Mouse (Mus musculus) ES-E14 (cell line): ENCODE data around the gene Nrip2. TPM values are rescaled to one million over a fixed set of nuclear protein-coding genes. Genes with fewer than 3 reads are reported as not detected.

Experiments used
- DNase-seq: peaks from one replicate; pipeline ENCODE4 v3.0.0-alpha.2; 2013; ENCODE audit warnings: low read depth, low spot score
- H3K27ac ChIP-seq: 2 replicates; pipeline ENCODE4 v1.5.1; 2012; ENCODE audit warnings: low read depth, mild to moderate bottlenecking, low read length, moderate library complexity, mixed read lengths; ENCODE audit not compliant: poor library complexity, insufficient read depth, severe bottlenecking
- H3K36me3 ChIP-seq: 2 replicates; pipeline ENCODE4 v1.6.1; 2012; ENCODE audit warnings: mild to moderate bottlenecking, low read length, moderate library complexity, mixed read lengths; ENCODE audit not compliant: control insufficient read depth, poor library complexity, insufficient read depth, severe bottlenecking
- H3K4me1 ChIP-seq, 2 experiments: fragments of 150-350 bp in 1 of 2; sonication (generic) in 1 of 2; 2 replicates each; pipeline ENCODE4 v1.6.1; 2012; ENCODE audit warnings: low read length in 2 of 2, mild to moderate bottlenecking in 1 of 2, mixed read lengths in 1 of 2; ENCODE audit not compliant: control insufficient read depth in 2 of 2, insufficient read depth in 2 of 2, poor library complexity in 1 of 2
- H3K4me3 ChIP-seq, 2 experiments: fragments of 150-350 bp in 1 of 2; sonication (generic) in 1 of 2; 2 replicates each; pipeline ENCODE4 v1.5.1; 2012; ENCODE audit warnings: low read length in 2 of 2, low read depth in 1 of 2, mild to moderate bottlenecking in 1 of 2, mixed read lengths in 1 of 2; ENCODE audit not compliant: insufficient read depth in 1 of 2, poor library complexity in 1 of 2, severe bottlenecking in 1 of 2
- H3K9ac ChIP-seq: 2 replicates; pipeline ENCODE4 v1.6.1; 2012; ENCODE audit warnings: low read depth, mild to moderate bottlenecking, low read length, mixed read lengths; ENCODE audit not compliant: poor library complexity, insufficient read depth, severe bottlenecking
- H3K9me3 ChIP-seq: fragments of 150-350 bp; sonication (generic); 2 replicates; pipeline ENCODE4 v1.6.1; 2012; ENCODE audit warnings: low read depth, mild to moderate bottlenecking, low read length; ENCODE audit not compliant: control insufficient read depth, insufficient read depth
- CHD2 ChIP-seq: IDR thresholded peaks from 2 replicates; pipeline ENCODE4 v1.6.1; 2014; ENCODE audit warnings: mild to moderate bottlenecking, low read depth, low read length, inconsistent platforms
- HCFC1 ChIP-seq: IDR thresholded peaks from 2 replicates; pipeline ENCODE4 v1.6.1; 2012; ENCODE audit warnings: low read length, inconsistent platforms, borderline replicate concordance; ENCODE audit not compliant: insufficient read depth
- MAFK ChIP-seq: IDR thresholded peaks from 2 replicates; pipeline ENCODE4 v1.6.1; 2014; ENCODE audit warnings: mild to moderate bottlenecking, low read depth, low read length, inconsistent platforms; ENCODE audit not compliant: insufficient read depth
- ZC3H11A ChIP-seq: IDR thresholded peaks from 2 replicates; pipeline ENCODE4 v1.6.1; 2012; ENCODE audit warnings: low read depth, mild to moderate bottlenecking, inconsistent platforms, low read length, borderline replicate concordance
- ZNF384 ChIP-seq: IDR thresholded peaks from 2 replicates; pipeline ENCODE4 v1.6.1; 2012; ENCODE audit warnings: low read depth, low read length, inconsistent platforms
- in situ Hi-C, 2 experiments: fragments of 600-800 bp; cut with MboI; formaldehyde crosslinking; loops; one replicate each; pipeline ENCODE4 v1.15.1; 2025; ENCODE audit warnings: low sequenced_read_pairs in 2 of 2, inconsistent platforms in 1 of 2; ENCODE audit not compliant: unreplicated experiment in 2 of 2
- total RNA-seq: library from RNA; depleted of rRNA; stranded (reverse); fragments of 300-350 nt; gene quantifications from 2 replicates; pipeline ENCODE4 v1.2.3, GENCODE M21; 2012

Gene Nrip2
- total RNA-seq, 1 experiment: 0.27 TPM

GRCm38 (mm10) chr6:128411115-128411514 is 12.0 kb downstream of the Nrip2 start:
- H3K9me3 ChIP-seq: no peaks in the 10 kb centered on the region
- no peak overlapping the region for H3K9ac ChIP-seq
- 0 out of 2 replicates have a peak, but pooled peaks have one; percentile 4 for TF ChIP-seq ZC3H11A
- TF ChIP-seq CHD2: no peak
- peaks cover 4 to 13% of the 10 kb centered on the region in 2 experiments; a peak in 3 of 4 replicates for H3K4me1 ChIP-seq
- peak; percentile 54 for DNase-seq
- in situ Hi-C loops: no loop called here
- no peak overlapping the region for H3K4me3 ChIP-seq
- H3K27ac ChIP-seq: no peak overlapping the region
- peaks cover 42% of the 10 kb centered on the region for H3K36me3 ChIP-seq

GRCm38 (mm10) chr6:128416169-128416568 is 17.1 kb downstream of the Nrip2 start:
- Histone ChIP-seq H3K4me3 (no peak overlapping the region), H3K27ac (no peak overlapping the region), H3K9me3 (no peaks in the 10 kb centered on the region), H3K9ac (no peak overlapping the region), H3K4me1 (peaks cover 0 to 2% of the 10 kb centered on the region in 2 experiments; a peak in 2 of 4 replicates), H3K36me3 (peaks cover 20% of the 10 kb centered on the region; the same call in 1 of the 2 replicates)
- DNase-seq: no peak
- in situ Hi-C loops: no loop called here
- TF ChIP-seq ZC3H11A (no peak), CHD2 (no peak), ZNF384 (no peak), HCFC1 (no peak), MAFK (no peak)

GRCm38 (mm10) chr6:128418076-128418475 is 19.0 kb downstream of the Nrip2 start:
- H3K27ac ChIP-seq: no peak overlapping the region
- peaks cover 0 to 2% of the 10 kb centered on the region in 2 experiments; a peak in 2 of 4 replicates for H3K4me1 ChIP-seq
- no peak overlapping the region for H3K9ac ChIP-seq
- in situ Hi-C loops: no loop called here
- no peak overlapping the region for H3K4me3 ChIP-seq
- no peak for DNase-seq
- no peaks in the 10 kb centered on the region for H3K9me3 ChIP-seq
- peaks cover 8% of the 10 kb centered on the region; the same call in 1 of the 2 replicates for H3K36me3 ChIP-seq
- TF ChIP-seq HCFC1 (no peak), ZNF384 (no peak), ZC3H11A (no peak), CHD2 (no peak), MAFK (no peak)

DNA sequence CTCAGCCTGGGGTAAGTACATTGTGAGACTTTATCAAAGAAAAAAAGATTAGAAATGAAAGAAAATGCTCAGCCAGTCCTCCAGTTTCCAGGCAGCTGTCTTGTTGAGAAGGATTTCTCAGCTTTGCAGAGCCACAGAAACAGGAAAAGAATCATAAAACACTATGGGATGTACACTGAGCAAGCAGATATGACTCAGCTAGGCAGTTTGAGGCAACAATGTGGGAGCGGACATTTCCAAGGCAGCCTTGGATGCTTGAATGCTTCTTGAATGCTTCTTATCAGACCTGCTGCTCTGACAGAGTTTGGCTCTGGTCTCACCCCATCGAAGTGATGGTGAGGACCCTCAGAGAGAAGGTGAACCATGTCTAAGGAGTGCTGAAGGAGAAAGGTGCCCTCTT is 21.9 kb downstream of the Nrip2 start:
- Histone ChIP-seq H3K9me3 (no peaks in the 10 kb centered on the region), H3K4me3 (no peak overlapping the region), H3K27ac (no peak overlapping the region), H3K4me1 (peaks cover 3 to 4% of the 10 kb centered on the region in 2 experiments; a peak in 1 of 4 replicates), H3K9ac (no peak overlapping the region), H3K36me3 (peaks cover 3% of the 10 kb centered on the region; the same call in 1 of the 2 replicates)
- TF ChIP-seq CHD2 (no peak), MAFK (no peak), ZC3H11A (no peak), ZNF384 (no peak), HCFC1 (no peak)
- in situ Hi-C loops: no loop called here
- DNase-seq: no peak

DNA sequence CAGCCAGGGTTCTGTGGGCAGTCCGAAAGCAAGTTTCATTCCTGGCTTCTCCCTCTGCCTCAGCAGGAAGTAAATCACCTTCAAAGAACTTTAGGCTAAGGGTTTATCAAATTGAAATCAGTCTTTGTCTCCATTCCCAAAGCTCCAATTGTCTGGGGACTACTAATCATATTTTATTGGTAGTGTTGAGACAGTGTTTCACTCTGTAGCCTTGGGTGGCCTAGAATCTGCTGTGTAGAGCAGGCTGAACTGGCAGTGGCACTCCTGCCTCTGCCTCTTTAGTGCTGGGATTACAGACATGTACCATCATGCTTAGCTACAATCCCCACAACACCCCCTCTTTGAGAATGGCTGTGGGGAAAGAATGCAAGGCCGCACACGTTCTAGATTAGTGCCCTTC is 22.4 kb downstream of the Nrip2 start:
- H3K36me3 ChIP-seq: peaks cover 3% of the 10 kb centered on the region; the same call in 1 of the 2 replicates
- H3K9ac ChIP-seq: no peak overlapping the region
- TF ChIP-seq ZC3H11A (no peak), HCFC1 (no peak), MAFK (no peak), CHD2 (no peak), ZNF384 (no peak)
- no peak overlapping the region; the same call in 1 of the 2 replicates for H3K27ac ChIP-seq
- no peaks in the 10 kb centered on the region for H3K9me3 ChIP-seq
- no peak overlapping the region for H3K4me3 ChIP-seq
- H3K4me1 ChIP-seq: peaks cover 3 to 4% of the 10 kb centered on the region in 2 experiments; a peak in 1 of 4 replicates
- in situ Hi-C loops: no loop called here
- DNase-seq: no peak
